9 mouse cellular contexts compared by ENCODE assay signal in genomic region chr17:47371451-47371850, GRCm38 (mm10). TPM values are rescaled to one million over a fixed set of nuclear protein-coding genes. Genes with fewer than 3 reads are reported as not detected.
A peak's percentile ranks its signal among the peaks of the same experiment; 100 is the strongest.
DNase-seq lines count a peak whose midpoint lies in the region; ATAC-seq and TF ChIP-seq lines count a peak whose summit lies in the region.
"Had no signal": no experiment of that assay in that cellular context is flagged by ENCODE, and none has a peak within 500 bp of the region (broad histone marks: within the 10 kb centered on the region; RNA-seq: fewer than 3 reads in every experiment).

No protein-coding gene starts in this region.

- no peak for TF ChIP-seq POLR2A in cerebellum, adult 2 months (IDR thresholded peaks at IDR 0.05; ENCODE audit: borderline replicate concordance, insufficient read depth, low read length)
- TF ChIP-seq POLR2A in limb, embryonic 14.5 days (IDR thresholded peaks at IDR 0.05; ENCODE audit: borderline replicate concordance, extremely low read depth, insufficient read depth, insufficient read length) = no peak
- no peak for TF ChIP-seq POLR2A in testis, adult 2 months (IDR thresholded peaks at IDR 0.05; ENCODE audit: control insufficient read depth, low read depth, low read length)

- H3K27me3 ChIP-seq in cerebellum, adult 2 months (ENCODE audit: control insufficient read depth, insufficient read depth, low read length) = no peaks in the 10 kb centered on the region
- peaks cover 6% of the 10 kb centered on the region for H3K27me3 ChIP-seq in forebrain, embryonic 16.5 days (replicated peaks; ENCODE audit: control insufficient read depth, insufficient read depth, low read length)
- H3K27me3 ChIP-seq in limb, embryonic 14.5 days (ENCODE audit: control insufficient read depth, insufficient read depth, low read length) = no peaks in the 10 kb centered on the region
- no peaks in the 10 kb centered on the region for H3K27me3 ChIP-seq in midbrain, postnatal 0 days (ENCODE audit: insufficient read depth, low read length)
- H3K27me3 ChIP-seq in testis, adult 2 months (ENCODE audit: control insufficient read depth, insufficient read depth, low read length) = no peaks in the 10 kb centered on the region

- TF ChIP-seq CTCF in cerebellum, adult 2 months (IDR thresholded peaks at IDR 0.05; ENCODE audit: borderline replicate concordance, insufficient read depth, low read depth, low read length) = peak; percentile 62
- TF ChIP-seq CTCF in midbrain, postnatal 0 days (IDR thresholded peaks at IDR 0.05) = peak; percentile 94
- peak; percentile 44; the same call in 1 of the 2 replicates for TF ChIP-seq CTCF in testis, adult 2 months (IDR thresholded peaks at IDR 0.05; ENCODE audit: control insufficient read depth, insufficient read depth, insufficient replicate concordance, low read depth, low read length)

- no peaks in the 10 kb centered on the region for H3K9me3 ChIP-seq in forebrain, embryonic 16.5 days (ENCODE audit: control insufficient read depth, low read length)
- H3K9me3 ChIP-seq in limb, embryonic 14.5 days (ENCODE audit: control insufficient read depth, low read length) = no peaks in the 10 kb centered on the region
- H3K9me3 ChIP-seq in midbrain, postnatal 0 days (ENCODE audit: low read length) = no peaks in the 10 kb centered on the region

- 7% methylated on average over 4 of the region's 4 CpGs for whole genome bisulfite sequencing in cerebellum, adult 2 months
- 9% methylated on average over 4 of the region's 4 CpGs for WGBS in forebrain, embryonic 16.5 days
- WGBS in limb, embryonic 14.5 days = 7% methylated on average over 4 of the region's 4 CpGs
- 7% methylated on average over 4 of the region's 4 CpGs for WGBS in midbrain, postnatal 0 days

- H3K4me1 ChIP-seq in cerebellum, adult 2 months (ENCODE audit: control insufficient read depth, insufficient read depth, low read length) = no peaks in the 10 kb centered on the region
- peaks cover 10% of the 10 kb centered on the region for H3K4me1 ChIP-seq in forebrain, embryonic 16.5 days (replicated peaks; ENCODE audit: control insufficient read depth, insufficient read depth, low read length)
- 0 out of 2 replicates have a peak, but pooled peaks cover 4% of the 10 kb centered on the region for H3K4me1 ChIP-seq in limb, embryonic 14.5 days (ENCODE audit: control insufficient read depth, insufficient read depth, low read length)
- no peaks in the 10 kb centered on the region for H3K4me1 ChIP-seq in midbrain, postnatal 0 days (ENCODE audit: insufficient read depth, low read length)
- H3K4me1 ChIP-seq in testis, adult 2 months (ENCODE audit: control insufficient read depth, insufficient read depth, low read length) = peaks cover 3% of the 10 kb centered on the region

- no peak overlapping the region for H3K4me3 ChIP-seq in cerebellum, adult 2 months (replicated peaks; ENCODE audit: insufficient read depth, low read depth, low read length)
- H3K4me3 ChIP-seq in forebrain, embryonic 16.5 days (replicated peaks; ENCODE audit: low read length) = no peak overlapping the region
- no peak overlapping the region for H3K4me3 ChIP-seq in limb, embryonic 14.5 days (replicated peaks; ENCODE audit: low read length)
- no peak overlapping the region for H3K4me3 ChIP-seq in midbrain, postnatal 0 days (ENCODE audit: low read depth, low read length)
- H3K4me3 ChIP-seq in testis, adult 2 months (ENCODE audit: control insufficient read depth, low read depth, low read length) = no peak overlapping the region

- no peak overlapping the region for H3K27ac ChIP-seq in cerebellum, adult 2 months (ENCODE audit: insufficient read depth, low read length)
- H3K27ac ChIP-seq in forebrain, embryonic 16.5 days (ENCODE audit: low read length) = no peak overlapping the region
- H3K27ac ChIP-seq in limb, embryonic 14.5 days (replicated peaks; ENCODE audit: low read depth, low read length) = no peak overlapping the region
- H3K27ac ChIP-seq in midbrain, postnatal 0 days (ENCODE audit: low read depth, low read length) = no peak overlapping the region
- no peak overlapping the region for H3K27ac ChIP-seq in testis, adult 2 months (ENCODE audit: control insufficient read depth, insufficient read depth, low read depth, low read length)

- peaks cover 13% of the 10 kb centered on the region for H3K36me3 ChIP-seq in forebrain, embryonic 16.5 days (ENCODE audit: control insufficient read depth, insufficient read depth)
- peaks cover 44% of the 10 kb centered on the region for H3K36me3 ChIP-seq in limb, embryonic 14.5 days (ENCODE audit: control insufficient read depth, insufficient read depth, low read length)
- peaks cover 38% of the 10 kb centered on the region for H3K36me3 ChIP-seq in midbrain, postnatal 0 days (ENCODE audit: insufficient read depth, low read length)
- no peaks in the 10 kb centered on the region; the same call in none of the 2 replicates for H3K36me3 ChIP-seq in testis, adult 2 months (ENCODE audit: control insufficient read depth, insufficient read depth, low read length)

- DNase-seq in 3134 (ENCODE audit: extremely low read depth, insufficient read length, low spot score) = peak; percentile 45
- peak; percentile 86 for DNase-seq in ES-CJ7 (ENCODE audit: low read depth, low spot score)
- peak; percentile 53 to 56 for DNase-seq in cerebellum, adult 2 months
- peak; percentile 71 to 75 for DNase-seq in kidney, adult 8-10 months
- DNase-seq in limb, embryonic 14.5 days (ENCODE audit: low spot score) = peak; percentile 63
- DNase-seq in midbrain, postnatal 0 days (ENCODE audit: low spot score) = peak; percentile 83

- no peak overlapping the region for H3K9ac ChIP-seq in forebrain, embryonic 16.5 days (replicated peaks; ENCODE audit: low read depth, low read length)
- H3K9ac ChIP-seq in limb, embryonic 14.5 days (ENCODE audit: low read depth, low read length, severe bottlenecking) = no peak overlapping the region
- no peak overlapping the region for H3K9ac ChIP-seq in midbrain, postnatal 0 days (replicated peaks; ENCODE audit: low read length, poor library complexity, severe bottlenecking)

- no peak overlapping the region for H3K4me2 ChIP-seq in forebrain, embryonic 16.5 days (ENCODE audit: low read length)
- H3K4me2 ChIP-seq in limb, embryonic 14.5 days (replicated peaks; ENCODE audit: low read depth, low read length, severe bottlenecking) = no peak overlapping the region
- H3K4me2 ChIP-seq in midbrain, postnatal 0 days (ENCODE audit: low read depth, low read length, poor library complexity, severe bottlenecking) = no peak overlapping the region

- ATAC-seq in forebrain, embryonic 16.5 days = peak; percentile 49; the same call in 1 of the 2 replicates
- ATAC-seq in limb, embryonic 14.5 days (ENCODE audit: low FRiP score, low read depth) = no peak
- ATAC-seq in midbrain, postnatal 0 days (ENCODE audit: low FRiP score) = peak; percentile 70; the same call in 1 of the 2 replicates

RNA-seq across cellular contexts. Expression of gene Mrps10, which starts 2.8 kb away (rescaled TPM):
- 58.8 and 63.7 TPM in 2 replicates for polyA plus RNA-seq in cerebellum, adult 2 months (2012; rRNA removed)
- 72.2 and 74.1 TPM in 2 replicates for polyA plus RNA-seq in forebrain, embryonic 16.5 days (2015; fragmentation: Nextera tagmentation; extraction: Ambion mirVana)
- polyA plus RNA-seq in limb, embryonic 14.5 days (2012; rRNA removed) = 42.8 and 51.3 TPM in 2 replicates
- 76.0 and 77.7 TPM in 2 replicates for polyA plus RNA-seq in limb, embryonic 14.5 days (2014; fragmentation: Nextera tagmentation; extraction: Ambion mirVana)
- total RNA-seq in midbrain, postnatal 0 days (2014; rRNA removed) = 28.4 and 33.3 TPM in 2 replicates
- polyA plus RNA-seq in midbrain, postnatal 0 days (2015; fragmentation: Nextera tagmentation; extraction: Ambion mirVana) = 70.1 and 79.4 TPM in 2 replicates
- 20.5 and 21.3 TPM in 2 replicates for polyA plus RNA-seq in testis, adult 2 months (2012; rRNA removed)

RNA-seq across cellular contexts. Expression of gene Guca1b, which starts 13.7 kb away (rescaled TPM):
- polyA plus RNA-seq in cerebellum, adult 2 months (2012; rRNA removed) = 1.9 and 2.0 TPM in 2 replicates
- 0.29 and 0.37 TPM in 2 replicates for polyA plus RNA-seq in forebrain, embryonic 16.5 days (2015; fragmentation: Nextera tagmentation; extraction: Ambion mirVana)
- 1.2 and 1.3 TPM in 2 replicates for polyA plus RNA-seq in limb, embryonic 14.5 days (2012; rRNA removed)
- polyA plus RNA-seq in limb, embryonic 14.5 days (2014; fragmentation: Nextera tagmentation; extraction: Ambion mirVana) = 0.30 and 0.44 TPM in 2 replicates
- total RNA-seq in midbrain, postnatal 0 days (2014; rRNA removed) = 0.52 TPM in 1 of 2 replicates, not detected in the other
- polyA plus RNA-seq in midbrain, postnatal 0 days (2015; fragmentation: Nextera tagmentation; extraction: Ambion mirVana) = 0.31 and 0.33 TPM in 2 replicates
- 0.26 and 0.36 TPM in 2 replicates for polyA plus RNA-seq in testis, adult 2 months (2012; rRNA removed)

RNA-seq across cellular contexts. Expression of gene Guca1a, which starts 28.9 kb away (rescaled TPM):
- polyA plus RNA-seq in cerebellum, adult 2 months (2012; rRNA removed) = 0.21 and 0.25 TPM in 2 replicates
- polyA plus RNA-seq in forebrain, embryonic 16.5 days (2015; fragmentation: Nextera tagmentation; extraction: Ambion mirVana) = 0.67 TPM in 1 of 2 replicates, not detected in the other
- 2.5 and 3.9 TPM in 2 replicates for polyA plus RNA-seq in limb, embryonic 14.5 days (2012; rRNA removed)
- polyA plus RNA-seq in limb, embryonic 14.5 days (2014; fragmentation: Nextera tagmentation; extraction: Ambion mirVana) = 6.0 and 6.4 TPM in 2 replicates
- not detected in 2 replicates for total RNA-seq in midbrain, postnatal 0 days (2014; rRNA removed)
- polyA plus RNA-seq in midbrain, postnatal 0 days (2015; fragmentation: Nextera tagmentation; extraction: Ambion mirVana) = 1.3 and 1.5 TPM in 2 replicates
- polyA plus RNA-seq in testis, adult 2 months (2012; rRNA removed) = 10.1 and 15.0 TPM in 2 replicates
- total RNA-seq: gastrocnemius, postnatal 36 days had no signal

Comparison
In these comparisons a context has a peak if more than half of its experiments do, and no peak if none do; other contexts are left out.
1. CTCF ChIP-seq: peak in every context shown above with its lines; median percentile 94 in midbrain, postnatal 0 days; 62 in cerebellum, adult 2 months; 44 in testis, adult 2 months.